Mouse (Mus musculus) CD8-positive naive resting alpha-beta T cell, adult 2 months (primary cell): ENCODE results near the gene S1pr2.

Experiments
- DNase-seq, 2 experiments: peaks; one replicate each; pipeline ENCODE4 v3.0.0; 2022; ENCODE audit warnings: low read depth in 2 of 2, low spot score in 2 of 2

S1pr2 gene

DNA sequence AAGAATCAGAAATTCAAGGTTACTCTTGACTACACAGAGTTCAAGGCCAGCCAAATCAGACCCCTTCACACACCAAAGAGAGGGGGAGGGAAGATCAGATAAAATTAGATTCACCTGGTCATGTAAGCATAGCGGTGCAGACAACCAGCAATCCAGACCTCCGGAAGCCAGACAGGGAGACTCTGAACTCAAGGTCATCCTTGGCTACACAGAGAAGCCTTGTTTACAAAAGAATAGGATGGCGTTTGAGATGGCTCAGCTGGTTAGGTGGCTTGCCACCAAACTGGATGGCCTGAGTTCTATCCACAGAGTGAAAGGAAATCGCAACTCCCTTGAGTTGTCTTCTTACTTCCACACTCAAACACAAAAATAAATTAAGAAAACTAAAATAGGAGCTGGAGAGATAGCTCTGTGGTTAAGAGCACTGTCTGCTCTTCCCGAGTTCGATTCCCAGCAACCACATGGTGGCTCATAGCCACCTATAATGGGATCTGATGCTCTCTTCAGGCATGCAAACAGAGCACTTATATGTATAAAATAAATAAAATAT is 25.1 kb upstream of the S1pr2 start:
- no peak for DNase-seq

GRCm38 (mm10) chr9:21000811-21001210 is 24.2 kb upstream of the S1pr2 start:
- no peak for DNase-seq

- peak in 1 of 2 experiments; percentile 13 for DNase-seq
Measured at GRCm38 (mm10) chr9:20998337-20998736, 21.8 kb upstream of the S1pr2 start.

- DNase-seq, result no peak
Measured at GRCm38 (mm10) chr9:20997065-20997464, 20.5 kb upstream of the S1pr2 start.

GRCm38 (mm10) chr9:20995069-20995468 is 18.5 kb upstream of the S1pr2 start:
- DNase-seq, result no peak

DNA sequence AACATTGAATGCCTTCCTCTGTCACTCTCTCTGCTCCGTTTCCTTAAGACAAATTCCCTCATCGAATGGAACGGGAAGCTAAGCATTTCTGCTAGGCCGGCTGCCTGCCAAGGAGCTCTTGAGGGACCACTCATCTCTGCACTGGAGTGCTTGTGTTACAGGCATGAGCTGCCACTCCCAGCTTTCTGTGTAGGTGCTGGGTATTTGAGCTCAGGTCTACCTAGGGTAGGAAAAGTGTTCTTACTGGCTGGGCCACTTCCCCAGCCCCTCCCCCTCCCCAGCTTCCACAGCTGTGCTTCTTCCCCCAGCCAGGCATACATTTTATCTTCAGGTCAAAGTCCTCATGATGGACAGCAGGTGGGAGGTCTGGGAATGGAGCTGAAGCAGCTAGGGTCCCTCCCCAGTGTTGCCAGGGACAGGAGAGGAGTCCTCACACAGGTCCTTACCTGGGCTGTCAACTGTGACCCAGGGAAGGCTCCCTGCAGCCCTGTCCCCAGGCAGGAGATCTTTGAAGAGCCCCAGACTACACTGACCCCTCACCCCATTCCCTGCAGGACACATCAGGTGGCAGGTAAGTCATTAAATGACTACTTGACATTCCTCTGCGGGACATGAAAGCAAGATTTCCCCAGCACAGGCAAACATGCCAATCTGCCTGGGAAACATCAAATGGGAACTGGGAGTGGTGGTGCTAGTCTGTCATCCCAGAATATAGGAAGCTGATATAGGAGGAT is 16.8 kb upstream of the S1pr2 start:
- DNase-seq, result no peak

- DNase-seq, result no peak
Measured at GRCm38 (mm10) chr9:20991587-20991986, 15.0 kb upstream of the S1pr2 start.

- no peak for DNase-seq
Measured at GRCm38 (mm10) chr9:20990861-20991260, 14.3 kb upstream of the S1pr2 start.

DNA sequence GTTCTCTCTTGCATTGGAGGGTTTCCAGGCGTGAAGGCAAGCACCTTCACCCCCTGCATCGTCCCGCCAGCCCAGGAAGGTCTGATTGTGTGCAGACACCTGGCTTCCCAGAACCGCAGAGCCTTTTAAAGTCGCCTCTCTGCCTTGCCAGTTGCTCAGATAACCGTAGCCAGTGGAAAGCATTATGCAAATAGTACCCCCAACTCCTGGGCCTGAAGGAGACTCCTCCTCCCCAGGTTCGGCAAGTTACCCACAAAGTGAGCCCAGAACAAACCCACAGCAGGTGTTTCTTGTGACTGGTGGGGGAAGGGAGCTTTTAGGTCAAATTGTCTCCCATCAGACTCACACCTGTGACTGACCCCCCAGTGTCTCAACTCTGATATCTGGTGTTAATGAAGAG is 11.4 kb upstream of the S1pr2 start:
- no peak for DNase-seq

- no peak for DNase-seq
Measured at GRCm38 (mm10) chr9:20986952-20987686, 10.5 kb upstream of the S1pr2 start.

GRCm38 (mm10) chr9:20983169-20983568 is 6.6 kb upstream of the S1pr2 start:
- peak in 1 of 2 experiments; percentile 6 for DNase-seq

- no peak for DNase-seq
Measured at GRCm38 (mm10) chr9:20982171-20982570, 5.6 kb upstream of the S1pr2 start.

DNA sequence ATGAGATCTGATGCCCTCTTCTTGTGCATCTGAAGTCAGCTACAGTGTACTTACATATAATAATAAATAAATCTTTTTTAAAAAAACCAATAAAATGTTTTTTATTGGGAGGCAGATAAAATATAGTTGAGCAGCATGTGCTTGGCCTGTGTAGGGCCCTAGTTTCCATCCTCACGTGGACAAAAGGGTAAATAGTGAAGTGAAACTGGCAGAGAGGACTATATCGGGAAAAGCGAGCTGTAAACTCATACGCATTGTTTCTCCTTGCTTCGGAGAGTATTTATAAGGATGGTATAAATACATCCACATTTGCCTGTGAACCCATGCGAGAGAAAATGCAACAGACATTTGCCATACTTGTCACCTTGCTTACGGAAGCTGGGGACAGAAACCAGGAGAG is 3.2 kb upstream of the S1pr2 start:
- DNase-seq, result no peak

- no peak for DNase-seq
Measured at GRCm38 (mm10) chr9:20979181-20979580, 2.6 kb upstream of the S1pr2 start.

- DNase-seq, result no peak
Measured at GRCm38 (mm10) chr9:20978409-20979095, 2.0 kb upstream of the S1pr2 start.

- DNase-seq, result no peak
Measured at GRCm38 (mm10) chr9:20976961-20977689, 544 bp upstream of the S1pr2 start.

- no peak for DNase-seq
Measured at GRCm38 (mm10) chr9:20975431-20976215, 958 bp downstream of the S1pr2 start.

GRCm38 (mm10) chr9:20973682-20974075 is 2.9 kb downstream of the S1pr2 start:
- no peak for DNase-seq

DNA sequence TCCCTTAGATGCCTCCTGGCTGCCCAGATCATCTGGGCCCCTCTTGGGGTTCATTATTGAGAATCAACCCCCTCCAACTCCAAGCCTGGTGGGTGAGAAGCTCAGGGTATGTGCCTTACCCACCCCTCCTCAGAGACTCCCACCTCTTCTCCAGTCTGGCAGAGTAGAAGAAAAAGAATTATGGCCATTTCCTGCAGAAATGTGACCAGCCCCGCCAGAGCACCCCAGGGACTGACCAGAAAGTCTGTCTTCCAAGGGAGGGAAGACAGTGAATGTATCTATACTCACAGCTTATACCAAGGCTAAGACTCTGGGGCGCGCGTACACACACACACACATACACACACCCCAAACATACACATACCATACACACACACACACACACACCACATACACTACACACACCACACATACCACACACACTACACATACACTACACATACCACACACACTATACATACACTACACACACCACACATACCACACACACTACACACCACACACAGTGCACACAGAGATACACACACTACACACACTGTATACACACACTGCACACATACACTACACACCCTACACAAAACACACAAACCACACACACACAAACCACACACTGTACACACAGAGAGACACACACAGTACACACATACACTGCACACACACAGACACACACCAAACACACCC is 3.4 kb downstream of the S1pr2 start:
- DNase-seq, result no peak
